Mouse (Mus musculus): ENCODE data around the gene Atp6v0a2.

GRCm38 (mm10) chr5:124624291-124624690 lies 4.1 kb upstream of the Atp6v0a2 start:
- TF ChIP-seq GATA1 (IDR thresholded peaks at IDR 0.05; ENCODE audit: borderline replicate concordance, low read length) (no peak), FLI1 (IDR thresholded peaks at IDR 0.05; ENCODE audit: low read length) (no peak)
